Mouse (Mus musculus) stomach, embryonic 15.5 days (tissue): ENCODE results near the gene Sigirr. TPM values are rescaled to one million over a fixed set of nuclear protein-coding genes. Genes with fewer than 3 reads are reported as not detected.
A peak's percentile ranks its signal among the peaks of the same experiment; 100 is the strongest.

Experiments used
- ATAC-seq: fragments of 200-750 bp; cut with Nextera tagmentation; 2 replicates; pipeline ENCODE4 v1.8.0; 2017; ENCODE audit warnings: low read depth, moderate number of reproducible peaks, moderate TSS enrichment; ENCODE audit not compliant: insufficient read depth, low FRiP score
- H3K27ac ChIP-seq: fragments of 300-500 bp; sonication (generic); 2 replicates; pipeline ENCODE4 v1.5.1; 2015; ENCODE audit warnings: mild to moderate bottlenecking, inconsistent platforms
- H3K27me3 ChIP-seq: fragments of 300-500 bp; sonication (generic); replicated peaks from 2 replicates; pipeline ENCODE4 v1.6.1; 2015; ENCODE audit warnings: inconsistent platforms
- H3K36me3 ChIP-seq: fragments of 300-500 bp; sonication (generic); 2 replicates; pipeline ENCODE4 v1.6.1; 2015; ENCODE audit warnings: inconsistent platforms
- H3K4me1 ChIP-seq: fragments of 300-500 bp; sonication (generic); 2 replicates; pipeline ENCODE4 v1.6.1; 2015; ENCODE audit warnings: inconsistent platforms
- H3K4me2 ChIP-seq: fragments of 300-500 bp; sonication (generic); 2 replicates; pipeline ENCODE4 v1.6.1; 2015; ENCODE audit warnings: mild to moderate bottlenecking, inconsistent platforms
- H3K4me3 ChIP-seq: fragments of 300-500 bp; sonication (generic); replicated peaks from 2 replicates; pipeline ENCODE4 v1.5.1; 2015; ENCODE audit warnings: inconsistent platforms
- H3K9ac ChIP-seq: fragments of 300-500 bp; sonication (generic); 2 replicates; pipeline ENCODE4 v1.6.1; 2015; ENCODE audit warnings: inconsistent platforms
- H3K9me3 ChIP-seq: fragments of 300-500 bp; sonication (generic); 2 replicates; pipeline ENCODE4 v1.6.1; 2016; ENCODE audit warnings: inconsistent platforms
- WGBS: fragments of 180-500 bp; shearing (Covaris S2); methylation state at CpG from one replicate; pipeline ENCODE4 v1.1.7; 2015; 5-methylcytosine and 5-hydroxymethylcytosine counted together
- polyA plus RNA-seq: library from polyadenylated mRNA; unstranded; fragments of >200 nt; fragmentation: Nextera tagmentation; extraction: Ambion mirVana; gene quantifications from 2 replicates; pipeline ENCODE4 v1.2.1, GENCODE M21; 2015

The Sigirr gene
- polyA plus RNA-seq, 1 experiment from 2014 or later = 15.1 TPM

DNA sequence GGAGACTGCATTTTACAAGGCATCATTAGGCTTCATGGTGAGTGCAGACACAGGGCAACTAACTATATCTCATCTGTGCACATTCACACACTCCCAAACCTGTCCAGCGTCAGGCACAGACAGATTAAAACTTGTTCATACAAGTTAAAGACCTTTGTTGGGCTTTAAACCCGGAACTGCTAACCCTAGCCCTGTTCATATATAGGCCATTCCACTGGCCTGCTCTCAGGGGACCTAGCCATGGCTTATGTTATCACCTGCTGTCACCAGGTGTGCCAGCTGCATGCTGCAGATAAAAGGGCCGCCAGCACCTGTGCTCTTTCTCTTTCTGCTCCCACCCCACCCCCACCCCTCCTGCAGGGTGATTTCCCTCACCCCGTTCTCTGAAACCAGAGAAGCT, 57.8 kb downstream of the Sigirr start:
- 28% methylated on average over 4 of the region's 4 CpGs for WGBS
- H3K9ac ChIP-seq = no peak overlapping the region
- H3K36me3 ChIP-seq = no peaks in the 10 kb centered on the region
- no peak overlapping the region for H3K4me3 ChIP-seq
- H3K4me2 ChIP-seq = no peak overlapping the region
- no peaks in the 10 kb centered on the region for H3K9me3 ChIP-seq
- ATAC-seq = peak; percentile 67
- peak overlapping the region; percentile 98 for H3K27ac ChIP-seq
- H3K4me1 ChIP-seq = peaks cover 29% of the 10 kb centered on the region
- H3K27me3 ChIP-seq = no peaks in the 10 kb centered on the region

DNA sequence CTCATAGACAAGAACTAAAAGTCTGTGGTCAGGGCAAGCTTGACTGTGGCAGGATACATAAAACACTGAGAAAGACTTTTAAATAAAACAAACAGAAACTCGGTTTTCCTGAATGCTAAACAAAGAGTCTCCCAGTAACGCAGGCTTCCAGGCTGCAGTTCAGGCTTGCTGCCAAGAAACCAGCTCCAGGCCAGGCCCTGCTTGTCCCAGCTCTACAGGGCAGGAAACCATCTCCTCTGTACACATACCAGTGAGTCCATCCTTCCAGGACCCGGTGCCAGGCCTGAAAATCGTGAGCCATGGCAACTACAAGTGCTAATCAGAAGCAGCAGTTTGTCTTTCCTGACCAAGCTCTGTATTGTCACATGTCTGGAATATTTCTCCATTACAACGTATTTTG, 58.7 kb downstream of the Sigirr start:
- H3K9ac ChIP-seq = no peak overlapping the region
- H3K4me2 ChIP-seq = no peak overlapping the region
- 6% methylated on average over 5 of the region's 5 CpGs for WGBS
- H3K9me3 ChIP-seq = no peaks in the 10 kb centered on the region
- no peaks in the 10 kb centered on the region for H3K36me3 ChIP-seq
- H3K4me1 ChIP-seq = peaks cover 20% of the 10 kb centered on the region; the same call in 1 of the 2 replicates
- peak; percentile 81 for ATAC-seq
- peak overlapping the region; percentile 98 for H3K27ac ChIP-seq
- H3K27me3 ChIP-seq = no peaks in the 10 kb centered on the region
- no peak overlapping the region for H3K4me3 ChIP-seq

Other genes with a start within 250 kb of the Sigirr start
- not detected in 2 replicates for gene Gm45785, start 244.2 kb downstream of the Sigirr start, polyA plus RNA-seq
- 58.0 and 62.8 TPM in 2 replicates for gene Ric8a, start 243.6 kb downstream of the Sigirr start, polyA plus RNA-seq
- gene Bet1l, start 243.0 kb downstream of the Sigirr start, polyA plus RNA-seq = 44.7 and 50.1 TPM in 2 replicates
- gene Psmd13, start 218.6 kb downstream of the Sigirr start, polyA plus RNA-seq = 214 and 219 TPM in 2 replicates
- 25.7 and 28.7 TPM in 2 replicates for gene Sirt3, start 218.3 kb downstream of the Sigirr start, polyA plus RNA-seq
- 0.76 and 2.6 TPM in 2 replicates for gene Cox8b, start 200.1 kb downstream of the Sigirr start, polyA plus RNA-seq
- gene Nlrp6, start 179.7 kb downstream of the Sigirr start, polyA plus RNA-seq = 9.9 and 13.8 TPM in 2 replicates
- gene Pgghg, start 159.2 kb downstream of the Sigirr start, polyA plus RNA-seq = 21.2 and 23.5 TPM in 2 replicates
- 3.2 and 3.6 TPM in 2 replicates for gene Ifitm5, start 150.3 kb downstream of the Sigirr start, polyA plus RNA-seq
- gene Gm45717, start 144.6 kb downstream of the Sigirr start, polyA plus RNA-seq = 0.40 and 0.71 TPM in 2 replicates
- gene Ifitm2, start 144.6 kb downstream of the Sigirr start, polyA plus RNA-seq = 1,181 and 1,379 TPM in 2 replicates
- gene Ifitm1, start 133.4 kb downstream of the Sigirr start, polyA plus RNA-seq = 179 and 209 TPM in 2 replicates
- 368 and 413 TPM in 2 replicates for gene Ifitm3, start 89.8 kb downstream of the Sigirr start, polyA plus RNA-seq
- gene Ifitm6, start 82.6 kb downstream of the Sigirr start, polyA plus RNA-seq = 7.6 and 8.1 TPM in 2 replicates
- not detected in 2 replicates for gene Gm17387, start 71.4 kb downstream of the Sigirr start, polyA plus RNA-seq
- gene B4galnt4, start 39.5 kb downstream of the Sigirr start, polyA plus RNA-seq = 7.0 and 9.2 TPM in 2 replicates
- 38.4 and 47.2 TPM in 2 replicates for gene Pkp3, start 22.4 kb downstream of the Sigirr start, polyA plus RNA-seq
- gene Ano9, start 17.2 kb upstream of the Sigirr start, polyA plus RNA-seq = 16.2 and 20.5 TPM in 2 replicates
- gene Ptdss2, start 21.8 kb upstream of the Sigirr start, polyA plus RNA-seq = 58.6 and 60.7 TPM in 2 replicates
- gene Rnh1, start 72.3 kb upstream of the Sigirr start, polyA plus RNA-seq = 206 and 215 TPM in 2 replicates
- 113 and 123 TPM in 2 replicates for gene Hras, start 93.4 kb upstream of the Sigirr start, polyA plus RNA-seq
- gene Lrrc56, start 93.6 kb upstream of the Sigirr start, polyA plus RNA-seq = 5.4 and 7.2 TPM in 2 replicates
- gene Lmntd2, start 113.5 kb upstream of the Sigirr start, polyA plus RNA-seq = 2.8 and 2.9 TPM in 2 replicates
- gene Rassf7, start 115.3 kb upstream of the Sigirr start, polyA plus RNA-seq = 67.7 and 73.3 TPM in 2 replicates
- 58.8 and 63.4 TPM in 2 replicates for gene Phrf1, start 128.2 kb upstream of the Sigirr start, polyA plus RNA-seq
- 4.6 and 5.7 TPM in 2 replicates for gene Irf7, start 165.9 kb upstream of the Sigirr start, polyA plus RNA-seq
- gene Cdhr5, start 176.2 kb upstream of the Sigirr start, polyA plus RNA-seq = 14.5 and 18.4 TPM in 2 replicates
- gene Sct, start 178.6 kb upstream of the Sigirr start, polyA plus RNA-seq = 44.2 and 48.8 TPM in 2 replicates
- 0.19 and 0.28 TPM in 2 replicates for gene Drd4, start 191.4 kb upstream of the Sigirr start, polyA plus RNA-seq
- 66.9 and 70.8 TPM in 2 replicates for gene Deaf1, start 227.1 kb upstream of the Sigirr start, polyA plus RNA-seq
- 39.3 and 40.6 TPM in 2 replicates for gene Tmem80, start 227.2 kb upstream of the Sigirr start, polyA plus RNA-seq
- 59.6 and 59.7 TPM in 2 replicates for gene Eps8l2, start 238.3 kb upstream of the Sigirr start, polyA plus RNA-seq